Mouse (Mus musculus) brain, embryonic 18.5 days (tissue): ENCODE measurements around the gene Isca2.

Source experiments
- DNase-seq: peaks from one replicate; pipeline ENCODE4 v3.0.0-alpha.2; 2012; ENCODE audit warnings: low read depth, low spot score

Isca2 gene

DNA sequence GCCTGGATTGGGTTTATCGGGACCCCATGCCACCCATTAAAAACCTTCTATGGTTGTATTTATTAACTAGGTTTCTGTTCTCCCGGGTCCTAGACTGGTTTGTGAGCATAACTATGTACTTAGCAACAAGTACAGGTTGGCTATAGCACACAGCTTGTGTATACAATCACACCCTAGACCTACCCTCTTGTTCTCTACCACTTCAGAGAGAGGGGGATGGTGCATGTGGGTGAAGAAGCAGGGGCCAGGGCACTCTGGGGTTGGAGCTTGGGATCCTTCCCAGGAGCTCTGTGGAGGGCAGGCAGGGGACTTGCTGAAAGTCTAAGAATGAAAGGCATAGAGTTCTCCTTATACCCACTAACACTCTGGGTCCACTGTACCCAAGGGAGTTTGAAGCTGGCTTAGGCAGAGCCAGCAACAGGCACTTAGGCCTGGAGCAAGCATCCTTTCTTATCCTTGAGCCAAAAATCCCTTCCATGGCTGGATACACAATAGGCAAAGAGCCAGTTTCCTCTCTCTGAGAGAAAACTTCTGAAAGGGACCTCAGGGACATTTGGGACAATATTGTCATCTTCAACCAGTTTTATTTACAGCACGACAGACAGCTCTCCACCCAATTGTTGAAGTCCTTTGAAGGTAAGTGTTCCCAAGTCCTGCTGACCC lies 41.7 kb downstream of the Isca2 start:
- DNase-seq, result no peak

DNA sequence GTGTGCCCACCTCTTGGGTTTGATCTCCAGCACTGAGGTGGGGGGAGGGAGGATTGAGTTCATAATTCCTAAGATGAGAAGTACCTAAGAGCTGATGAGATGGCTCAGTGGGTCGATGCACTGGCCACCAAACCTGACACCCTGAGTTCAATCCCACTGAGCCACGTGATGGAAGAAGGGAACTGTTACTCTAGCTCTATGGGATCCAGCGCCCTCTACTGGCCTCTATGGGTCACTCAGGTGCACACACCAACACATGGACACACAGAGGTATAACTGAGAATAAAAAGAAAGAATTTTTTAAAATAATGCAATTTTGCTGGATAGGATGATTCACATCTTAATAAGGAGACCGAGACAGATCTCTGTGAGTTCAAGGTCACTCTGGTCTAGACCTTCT lies 45.4 kb downstream of the Isca2 start:
- no peak for DNase-seq

DNA sequence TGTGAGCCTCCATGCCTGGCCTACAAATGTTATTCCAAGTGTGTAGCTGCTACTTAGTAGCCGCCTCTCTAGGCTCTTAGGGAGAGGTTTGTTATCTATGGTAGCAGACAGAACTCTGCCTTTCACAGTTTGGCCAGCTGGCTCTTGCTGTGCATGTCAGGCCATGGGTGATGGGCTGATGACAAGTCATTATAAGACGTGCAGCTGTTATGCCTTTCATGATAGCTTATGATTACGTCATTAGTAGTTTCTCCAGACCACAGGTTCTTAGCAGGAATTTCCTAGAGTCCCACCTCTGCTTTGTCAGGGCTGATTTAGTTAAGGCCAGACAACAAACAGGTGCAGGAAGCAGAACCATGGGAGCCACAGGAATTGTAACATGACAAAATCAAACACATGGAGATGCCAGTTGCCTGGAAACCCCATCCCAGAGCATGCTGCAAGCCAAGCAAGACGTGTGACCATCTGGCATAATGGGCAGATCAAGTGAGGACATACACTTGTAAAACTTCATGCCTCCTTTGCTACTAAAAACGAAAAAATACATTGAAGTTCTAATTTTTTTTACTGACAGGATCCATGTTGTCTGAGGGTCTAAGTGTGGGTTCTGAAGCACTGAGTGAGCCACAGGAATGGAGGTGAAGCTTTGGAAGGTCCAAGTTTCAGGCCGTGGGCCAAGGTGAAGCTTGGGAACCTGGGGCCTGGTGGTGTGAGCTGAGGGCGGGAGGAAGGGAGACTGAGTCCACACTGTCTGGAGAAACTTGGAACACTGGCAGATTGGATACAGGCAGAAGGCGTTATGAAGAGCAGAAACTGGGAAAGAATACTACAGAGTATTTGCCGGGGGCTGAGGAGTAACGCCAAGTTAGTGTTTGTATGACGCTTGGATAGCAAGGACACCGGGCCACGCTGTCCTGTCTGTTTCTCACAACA lies 46.5 kb downstream of the Isca2 start:
- peak; percentile 54 for DNase-seq

DNA sequence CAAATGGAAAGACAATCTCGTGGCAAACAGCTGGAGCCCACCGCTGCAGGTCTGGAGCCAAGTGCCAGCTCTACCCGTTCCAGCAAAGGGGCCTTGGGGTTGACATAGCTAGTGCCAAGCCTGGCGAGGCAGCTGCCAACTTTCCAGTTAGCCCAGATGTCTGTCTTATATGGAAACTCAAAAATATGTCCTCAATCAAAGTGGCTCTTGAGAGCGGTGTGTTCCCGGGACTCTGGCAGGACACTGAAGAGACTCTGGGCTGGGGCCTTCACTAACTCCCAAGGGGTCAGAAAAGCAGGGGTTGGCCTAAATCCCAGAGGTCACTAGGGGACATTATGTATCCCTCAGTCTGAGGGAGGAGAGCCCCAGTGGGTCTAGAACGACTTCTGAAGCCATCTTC lies 50.5 kb downstream of the Isca2 start:
- no peak for DNase-seq

DNA sequence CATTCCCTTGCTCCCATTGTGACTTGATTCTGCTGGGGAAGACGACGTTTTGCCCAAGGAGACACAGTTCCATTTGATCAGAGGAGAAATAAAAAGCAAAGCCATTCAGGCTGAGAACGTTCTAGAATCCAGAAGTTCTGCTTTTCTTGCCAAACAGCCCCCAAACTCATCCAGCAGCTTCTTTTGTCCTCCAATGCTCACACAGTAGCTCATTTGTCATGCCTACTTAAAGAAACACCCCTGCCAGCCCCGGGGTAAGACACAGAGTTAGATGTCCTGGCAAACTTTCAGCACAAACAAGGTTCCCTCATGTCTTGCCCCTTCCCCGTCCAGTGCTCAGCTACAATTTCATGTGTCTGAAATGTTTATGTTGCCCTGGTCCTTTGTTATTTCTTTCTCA lies 51.2 kb downstream of the Isca2 start:
- DNase-seq, result no peak
